Mouse (Mus musculus) limb, embryonic 12.5 days (tissue): ENCODE data around the gene Gm20388. TPM values are rescaled to one million over a fixed set of nuclear protein-coding genes. Genes with fewer than 3 reads are reported as not detected.

Source experiments
- ATAC-seq: fragments of 200-750 bp; cut with Nextera tagmentation; 2 replicates; pipeline ENCODE4 v1.8.0; 2017; ENCODE audit warnings: low read depth, moderate TSS enrichment; ENCODE audit not compliant: insufficient number of reproducible peaks, insufficient read depth, low FRiP score, low TSS enrichment
- H3K27ac ChIP-seq: fragments of 300-500 bp; sonication (generic); 2 replicates; pipeline ENCODE4 v1.5.1; 2016; ENCODE audit warnings: mild to moderate bottlenecking, moderate library complexity
- H3K27me3 ChIP-seq: fragments of 300-500 bp; sonication (generic); 2 replicates; pipeline ENCODE4 v1.6.1; 2016; ENCODE audit warnings: mild to moderate bottlenecking, moderate library complexity
- H3K36me3 ChIP-seq: fragments of 300-500 bp; sonication (generic); 2 replicates; pipeline ENCODE4 v1.6.1; 2016; ENCODE audit warnings: mild to moderate bottlenecking, moderate library complexity
- H3K4me1 ChIP-seq: fragments of 300-500 bp; sonication (generic); replicated peaks from 2 replicates; pipeline ENCODE4 v1.6.1; 2016
- H3K4me2 ChIP-seq: fragments of 300-500 bp; sonication (generic); 2 replicates; pipeline ENCODE4 v1.6.1; 2016; ENCODE audit warnings: mild to moderate bottlenecking, moderate library complexity
- H3K4me3 ChIP-seq: fragments of 300-500 bp; sonication (generic); replicated peaks from 2 replicates; pipeline ENCODE4 v1.5.1; 2016; ENCODE audit warnings: mild to moderate bottlenecking
- H3K9ac ChIP-seq: fragments of 300-500 bp; sonication (generic); replicated peaks from 2 replicates; pipeline ENCODE4 v1.6.1; 2016; ENCODE audit warnings: mild to moderate bottlenecking, moderate library complexity
- H3K9me3 ChIP-seq: fragments of 300-500 bp; sonication (generic); 2 replicates; pipeline ENCODE4 v1.6.1; 2016; ENCODE audit warnings: mild to moderate bottlenecking, moderate library complexity
- WGBS: fragments of 180-500 bp; shearing (Covaris S2); methylation state at CpG from one replicate; pipeline ENCODE4 v1.1.7; 2016; 5-methylcytosine and 5-hydroxymethylcytosine counted together
- polyA plus RNA-seq: library from polyadenylated mRNA; unstranded; fragments of >200 nt; fragmentation: Nextera tagmentation; extraction: Ambion mirVana; gene quantifications from 2 replicates; pipeline ENCODE4 v1.2.1, GENCODE M21; 2016

Gene Gm20388
- polyA plus RNA-seq, 1 experiment from 2014 or later: not detected

GRCm38 (mm10) chr8:122898473-122898872, 2987.8 kb downstream of the Gm20388 start:
- H3K4me2 ChIP-seq: no peak overlapping the region
- 94% methylated on average over 12 of the region's 12 CpGs for WGBS
- peaks cover 77% of the 10 kb centered on the region for H3K36me3 ChIP-seq
- no peaks in the 10 kb centered on the region for H3K4me1 ChIP-seq
- H3K27me3 ChIP-seq: no peaks in the 10 kb centered on the region
- no peak for ATAC-seq
- H3K4me3 ChIP-seq: no peak overlapping the region
- no peak overlapping the region for H3K27ac ChIP-seq
- no peaks in the 10 kb centered on the region for H3K9me3 ChIP-seq
- H3K9ac ChIP-seq: no peak overlapping the region

- WGBS: 84% methylated on average over 5 of the region's 5 CpGs
Measured at GRCm38 (mm10) chr8:122899085-122899484, 2988.4 kb downstream of the Gm20388 start.

GRCm38 (mm10) chr8:122901476-122901875, 2990.8 kb downstream of the Gm20388 start:
- Histone ChIP-seq H3K36me3 (peaks cover 54% of the 10 kb centered on the region), H3K4me2 (no peak overlapping the region), H3K9ac (no peak overlapping the region), H3K27me3 (no peaks in the 10 kb centered on the region), H3K4me3 (no peak overlapping the region), H3K4me1 (peaks cover 7% of the 10 kb centered on the region; the same call in 1 of the 2 replicates), H3K27ac (no peak overlapping the region), H3K9me3 (no peaks in the 10 kb centered on the region)
- no peak for ATAC-seq
- 94% methylated on average over 7 of the region's 7 CpGs for WGBS

More at GRCm38 (mm10) chr8:122899085-122899484, 2988.4 kb downstream of the Gm20388 start:
- no peak for ATAC-seq
- Histone ChIP-seq H3K4me1 (no peaks in the 10 kb centered on the region), H3K27ac (no peak overlapping the region), H3K9me3 (no peaks in the 10 kb centered on the region), H3K36me3 (peaks cover 74% of the 10 kb centered on the region), H3K9ac (no peak overlapping the region), H3K27me3 (no peaks in the 10 kb centered on the region), H3K4me3 (no peak overlapping the region), H3K4me2 (no peak overlapping the region)

GRCm38 (mm10) chr8:122901892-122902515, 2991.4 kb downstream of the Gm20388 start:
- Histone ChIP-seq H3K36me3 (peaks cover 51% of the 10 kb centered on the region), H3K9ac (no peak overlapping the region), H3K27ac (no peak overlapping the region), H3K4me1 (peaks cover 7% of the 10 kb centered on the region; the same call in 1 of the 2 replicates), H3K9me3 (no peaks in the 10 kb centered on the region), H3K4me2 (no peak overlapping the region), H3K27me3 (no peaks in the 10 kb centered on the region), H3K4me3 (no peak overlapping the region)
- WGBS: 89% methylated on average over 8 of the region's 8 CpGs
- ATAC-seq: no peak

- H3K9ac ChIP-seq: no peak overlapping the region
- H3K36me3 ChIP-seq: peaks cover 51% of the 10 kb centered on the region
- H3K27me3 ChIP-seq: no peaks in the 10 kb centered on the region
- no peak overlapping the region for H3K4me2 ChIP-seq
- no peak overlapping the region for H3K27ac ChIP-seq
- ATAC-seq: no peak
- 89% methylated on average over 3 of the region's 3 CpGs for WGBS
- H3K4me3 ChIP-seq: no peak overlapping the region
- no peaks in the 10 kb centered on the region for H3K9me3 ChIP-seq
- H3K4me1 ChIP-seq: peaks cover 7% of the 10 kb centered on the region; the same call in 1 of the 2 replicates
Measured at GRCm38 (mm10) chr8:122902581-122902980, 2991.9 kb downstream of the Gm20388 start.

- Histone ChIP-seq H3K4me2 (no peak overlapping the region), H3K36me3 (peaks cover 51% of the 10 kb centered on the region), H3K27me3 (no peaks in the 10 kb centered on the region), H3K9ac (no peak overlapping the region), H3K4me1 (peaks cover 7% of the 10 kb centered on the region; the same call in 1 of the 2 replicates), H3K27ac (no peak overlapping the region), H3K9me3 (no peaks in the 10 kb centered on the region), H3K4me3 (no peak overlapping the region)
- ATAC-seq: no peak
- 88% methylated on average over 5 of the region's 5 CpGs for WGBS
Measured at GRCm38 (mm10) chr8:122903002-122903401, 2992.4 kb downstream of the Gm20388 start.

GRCm38 (mm10) chr8:122904496-122904895, 2993.9 kb downstream of the Gm20388 start:
- ATAC-seq: no peak
- H3K9me3 ChIP-seq: no peaks in the 10 kb centered on the region
- WGBS: 92% methylated on average over 11 of the region's 11 CpGs
- H3K27ac ChIP-seq: no peak overlapping the region
- H3K9ac ChIP-seq: no peak overlapping the region
- H3K4me2 ChIP-seq: no peak overlapping the region
- no peaks in the 10 kb centered on the region for H3K27me3 ChIP-seq
- H3K4me1 ChIP-seq: peaks cover 7% of the 10 kb centered on the region; the same call in 1 of the 2 replicates
- H3K36me3 ChIP-seq: peaks cover 48% of the 10 kb centered on the region
- no peak overlapping the region for H3K4me3 ChIP-seq

- H3K9me3 ChIP-seq: no peaks in the 10 kb centered on the region
- peaks cover 39% of the 10 kb centered on the region for H3K36me3 ChIP-seq
- H3K27me3 ChIP-seq: no peaks in the 10 kb centered on the region
- H3K9ac ChIP-seq: no peak overlapping the region
- WGBS: 87% methylated on average over 4 of the region's 4 CpGs
- no peak for ATAC-seq
- no peak overlapping the region for H3K4me2 ChIP-seq
- H3K4me3 ChIP-seq: no peak overlapping the region
- peaks cover 7% of the 10 kb centered on the region; the same call in 1 of the 2 replicates for H3K4me1 ChIP-seq
- no peak overlapping the region for H3K27ac ChIP-seq
Measured at GRCm38 (mm10) chr8:122905346-122905745, 2994.7 kb downstream of the Gm20388 start.

- no peak overlapping the region for H3K27ac ChIP-seq
- 57% methylated on average over 6 of the region's 6 CpGs for WGBS
- peaks cover 7% of the 10 kb centered on the region; the same call in 1 of the 2 replicates for H3K4me1 ChIP-seq
- no peaks in the 10 kb centered on the region for H3K9me3 ChIP-seq
- H3K9ac ChIP-seq: no peak overlapping the region
- H3K4me2 ChIP-seq: no peak overlapping the region
- H3K36me3 ChIP-seq: peaks cover 38% of the 10 kb centered on the region
- no peak for ATAC-seq
- H3K27me3 ChIP-seq: no peaks in the 10 kb centered on the region
- H3K4me3 ChIP-seq: no peak overlapping the region
Measured at GRCm38 (mm10) chr8:122906463-122907021, 2995.9 kb downstream of the Gm20388 start.

GRCm38 (mm10) chr8:122912150-122912549, 3001.5 kb downstream of the Gm20388 start:
- Histone ChIP-seq H3K4me3 (no peak overlapping the region), H3K27ac (no peak overlapping the region), H3K9ac (no peak overlapping the region), H3K9me3 (no peaks in the 10 kb centered on the region), H3K4me1 (peaks cover 6% of the 10 kb centered on the region), H3K27me3 (no peaks in the 10 kb centered on the region), H3K36me3 (peaks cover 64% of the 10 kb centered on the region), H3K4me2 (no peak overlapping the region)
- ATAC-seq: no peak
- 87% methylated on average over 3 of the region's 3 CpGs for WGBS

GRCm38 (mm10) chr8:122912871-122913270, 3002.2 kb downstream of the Gm20388 start:
- no peak for ATAC-seq
- Histone ChIP-seq H3K27me3 (no peaks in the 10 kb centered on the region), H3K36me3 (peaks cover 57% of the 10 kb centered on the region), H3K27ac (no peak overlapping the region), H3K4me1 (peaks cover 14% of the 10 kb centered on the region), H3K9me3 (no peaks in the 10 kb centered on the region), H3K4me3 (no peak overlapping the region), H3K9ac (no peak overlapping the region), H3K4me2 (no peak overlapping the region)
- 93% methylated on average over 4 of the region's 4 CpGs for WGBS
